Mouse (Mus musculus) ovary, postnatal 14 days (tissue): ENCODE data around the gene Fbxw18.
A peak's percentile ranks its signal among the peaks of the same experiment; 100 is the strongest.
"Not testable (repeated sequence)": the region's sequence is repeated elsewhere in the genome, so short reads cannot be mapped to it uniquely, and the experiment has no call there.

Experiments used
- DNase-seq: peaks from one replicate; pipeline ENCODE4 v3.0.0; 2022; ENCODE audit warnings: low spot score

The Fbxw18 gene

GRCm38 (mm10) chr9:109702600-109702999 lies at the start of gene Fbxw18:
Gene Fbxw18 (minus strand): TSS chr9:109702700.
- DNase-seq, result not testable (repeated sequence)

- not testable (repeated sequence) for DNase-seq
These were observed 43.5 kb upstream of the Fbxw18 start, which contains the start of gene Fbxw26 for GRCm38 (mm10) chr9:109745989-109746388. Gene Fbxw26 (minus strand): TSS chr9:109746089.

- peak; percentile 31 for DNase-seq
These were observed 17.2 kb downstream of the Fbxw18 start for GRCm38 (mm10) chr9:109685299-109685698.

- not testable (repeated sequence) for DNase-seq
These were observed 37.9 kb downstream of the Fbxw18 start, which contains the start of gene Fbxw25 for GRCm38 (mm10) chr9:109664552-109664951. Gene Fbxw25 (minus strand): TSS chr9:109664652.
